Mouse (Mus musculus): ENCODE data around the gene Plekhh3. TPM values are rescaled to one million over a fixed set of nuclear protein-coding genes. Genes with fewer than 3 reads are reported as not detected.

The Plekhh3 gene
- polyA plus RNA-seq, 1 experiment, result 21.8 TPM

DNA sequence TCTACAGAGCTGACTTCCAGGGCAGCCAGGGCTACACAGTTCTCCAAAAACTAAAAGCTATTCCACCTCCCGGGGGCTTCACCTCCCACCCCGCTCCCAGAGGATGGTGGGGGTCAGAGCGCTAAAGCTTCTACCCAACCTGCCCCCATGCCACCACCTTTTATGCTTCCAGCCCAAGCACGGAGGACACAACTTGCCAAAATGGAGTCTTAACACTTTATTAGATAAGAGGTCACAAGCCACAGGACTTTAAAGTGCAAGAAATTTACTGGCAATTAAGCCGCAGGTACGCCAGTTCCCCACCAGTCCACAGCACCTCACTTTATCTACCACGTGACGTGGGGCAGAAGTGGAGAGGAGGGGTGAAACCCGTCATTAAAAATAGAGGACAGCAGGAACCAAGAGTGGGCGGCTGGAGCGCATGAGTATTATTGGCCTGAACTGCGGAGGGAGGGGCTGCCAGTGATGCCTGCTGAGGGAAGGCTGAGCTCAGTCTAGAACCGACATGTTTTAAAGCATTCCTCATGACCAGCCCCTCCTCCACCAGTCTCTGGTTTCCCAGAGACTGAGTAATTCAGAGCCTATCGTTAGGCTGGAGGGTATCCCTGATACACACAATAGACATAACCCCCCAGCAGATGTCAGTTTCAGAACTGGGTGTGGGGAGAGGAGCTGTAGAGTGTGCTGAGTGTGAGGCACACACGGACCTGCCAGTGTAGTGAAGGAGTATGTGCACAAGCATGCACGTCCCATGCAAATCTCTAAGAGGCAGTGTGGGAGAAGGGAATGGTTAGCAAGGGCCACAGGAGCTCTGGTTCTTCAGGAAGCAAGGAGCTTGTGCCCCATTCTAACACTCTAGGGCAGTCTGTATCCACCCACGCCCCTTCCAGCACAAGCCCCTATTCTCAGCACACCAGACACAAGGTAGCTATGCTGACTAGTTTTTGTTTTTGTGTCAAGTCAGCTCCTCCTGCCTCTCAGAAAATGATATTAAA is 20.1 kb upstream of the Plekhh3 start:
- Histone ChIP-seq H3K4me3 (ENCODE audit: insufficient read depth, low read depth, low read length) (no peak overlapping the region), H3K27ac (replicated peaks; ENCODE audit: low read depth, low read length) (no peak overlapping the region), H3K4me1 (ENCODE audit: control insufficient read depth, insufficient read depth, insufficient read length, low read length) (peaks cover 2% of the 10 kb centered on the region)

DNA sequence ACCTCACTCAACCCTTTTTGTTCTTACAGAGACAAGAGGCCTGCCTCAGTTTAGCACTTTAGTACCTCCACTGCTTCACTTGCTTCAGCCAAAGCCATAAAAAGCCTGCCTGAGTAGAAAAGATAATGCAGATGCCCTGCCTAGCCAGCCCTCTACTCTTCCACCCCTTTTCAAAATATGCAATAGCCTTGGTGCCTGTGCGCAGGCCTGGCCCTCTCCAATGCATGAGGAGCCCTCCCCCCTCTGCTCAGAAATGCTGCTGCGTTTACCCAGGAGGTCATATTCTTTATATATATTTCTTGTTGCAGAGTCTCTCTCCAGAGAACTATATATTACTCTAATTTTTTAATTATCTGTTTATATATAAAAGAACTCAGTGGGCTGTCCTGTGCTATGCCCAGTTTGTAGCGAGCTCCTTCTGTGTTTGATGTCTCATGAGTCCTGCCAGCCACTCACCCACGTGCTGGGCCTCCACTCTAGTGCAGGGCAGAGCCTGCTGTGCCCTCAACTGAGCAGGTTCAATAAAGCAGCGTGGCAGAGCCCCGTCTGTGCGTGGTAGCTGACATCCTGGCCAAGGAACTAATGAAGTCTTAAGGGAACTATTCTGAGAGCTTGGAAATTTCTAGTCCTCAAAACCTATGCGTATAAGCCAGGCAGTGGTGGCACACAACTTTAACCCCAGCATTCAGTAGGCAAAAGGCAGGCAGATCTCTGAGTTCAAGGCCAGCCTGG is 19.2 kb upstream of the Plekhh3 start:
- Histone ChIP-seq H3K27ac (replicated peaks; ENCODE audit: low read depth, low read length) (no peak overlapping the region), H3K4me1 (ENCODE audit: control insufficient read depth, insufficient read depth, insufficient read length, low read length) (peaks cover 2% of the 10 kb centered on the region), H3K4me3 (ENCODE audit: insufficient read depth, low read depth, low read length) (no peak overlapping the region)

DNA sequence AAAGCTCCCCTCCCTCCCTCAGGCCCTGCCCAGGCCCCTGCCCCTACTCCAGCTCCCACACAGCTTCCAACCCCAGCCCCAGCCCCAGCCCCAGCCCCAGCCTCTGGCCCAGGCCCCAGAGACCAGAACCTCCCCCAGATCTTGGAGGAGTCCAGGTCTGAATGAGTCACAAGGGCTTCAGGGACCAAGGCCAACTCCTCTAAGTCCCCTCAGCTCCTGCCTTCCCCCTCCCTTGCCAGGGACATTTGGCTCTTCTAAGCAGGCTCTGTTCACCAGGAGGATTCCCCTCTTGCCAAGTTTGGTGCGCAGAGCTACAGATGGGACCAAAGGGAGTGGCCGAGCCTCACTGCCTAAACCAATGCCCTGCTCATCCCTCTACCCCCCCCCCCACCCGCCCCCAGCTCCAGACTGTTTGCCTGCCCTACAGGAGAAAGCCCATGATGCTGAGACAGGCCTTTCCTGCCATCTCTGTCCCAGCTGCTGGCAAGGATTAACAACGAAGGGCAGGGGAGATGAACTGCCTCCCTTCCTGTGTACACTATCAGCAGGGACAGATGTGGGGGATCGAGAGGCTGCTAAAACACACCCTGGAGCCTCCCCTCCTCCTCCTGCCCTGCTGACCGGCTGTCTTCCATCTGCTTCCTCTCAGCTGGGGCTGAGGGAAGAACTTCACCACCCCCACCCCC is 18.5 kb upstream of the Plekhh3 start:
- Histone ChIP-seq H3K4me1 (ENCODE audit: control insufficient read depth, insufficient read depth, insufficient read length, low read length) (peaks cover 2% of the 10 kb centered on the region), H3K4me3 (ENCODE audit: insufficient read depth, low read depth, low read length) (no peak overlapping the region), H3K27ac (replicated peaks; ENCODE audit: low read depth, low read length) (no peak overlapping the region; the same call in 1 of the 2 replicates)

DNA sequence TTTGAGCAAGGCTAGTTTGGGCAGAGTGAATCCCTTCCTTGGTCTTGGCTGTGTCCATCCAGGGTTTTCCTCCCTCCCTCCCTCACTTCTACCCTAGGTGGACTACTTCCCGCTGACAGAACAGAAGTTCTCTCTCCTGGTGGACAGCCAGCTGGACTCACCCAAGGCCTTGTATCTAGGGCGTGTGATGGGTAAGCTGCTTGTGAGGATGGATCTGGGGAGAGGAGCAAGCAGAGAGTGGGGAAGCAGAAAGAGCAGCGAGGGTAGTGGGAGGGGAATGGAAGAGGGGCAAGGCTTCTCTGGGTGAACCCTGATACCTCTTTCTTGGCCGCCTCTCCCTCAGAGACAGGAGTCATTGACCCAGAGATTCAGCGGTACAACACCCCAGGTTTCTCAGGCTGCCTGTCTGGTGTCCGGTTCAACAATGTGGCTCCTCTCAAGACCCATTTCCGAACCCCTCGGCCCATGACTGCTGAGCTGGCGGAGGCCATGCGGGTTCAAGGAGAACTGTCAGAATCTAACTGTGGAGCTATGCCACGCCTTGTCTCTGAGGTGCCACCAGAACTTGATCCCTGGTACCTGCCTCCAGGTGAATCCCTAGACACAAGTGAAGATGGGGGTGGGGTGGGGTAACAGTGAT is 17.1 kb upstream of the Plekhh3 start:
- Histone ChIP-seq H3K4me1 (ENCODE audit: control insufficient read depth, insufficient read depth, insufficient read length, low read length) (no peaks in the 10 kb centered on the region; the same call in 1 of the 2 replicates), H3K27ac (replicated peaks; ENCODE audit: low read depth, low read length) (no peak overlapping the region), H3K4me3 (ENCODE audit: insufficient read depth, low read depth, low read length) (no peak overlapping the region)

DNA sequence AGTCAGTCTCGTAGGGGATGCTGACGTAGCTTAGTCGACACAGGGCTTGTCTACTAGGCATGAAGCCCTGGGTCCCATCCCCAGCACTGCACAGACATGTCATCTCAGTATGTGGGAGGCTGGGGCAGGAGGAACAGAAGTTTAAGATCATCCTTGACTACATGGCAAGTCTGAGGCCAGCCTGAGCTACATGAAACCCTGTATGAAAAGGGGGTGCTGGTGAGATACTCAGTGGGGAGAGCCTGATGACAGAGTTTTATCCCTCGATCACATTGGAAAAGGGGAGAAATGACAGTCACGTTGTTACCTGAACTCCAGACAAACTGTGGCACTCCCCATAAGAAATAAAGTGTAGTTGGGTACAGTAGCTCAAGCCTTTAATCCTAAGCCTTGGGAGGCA is 16.4 kb upstream of the Plekhh3 start:
- Histone ChIP-seq H3K4me3 (ENCODE audit: insufficient read depth, low read depth, low read length) (no peak overlapping the region), H3K4me1 (ENCODE audit: control insufficient read depth, insufficient read depth, insufficient read length, low read length) (no peaks in the 10 kb centered on the region; the same call in 1 of the 2 replicates), H3K27ac (replicated peaks; ENCODE audit: low read depth, low read length) (no peak overlapping the region)

DNA sequence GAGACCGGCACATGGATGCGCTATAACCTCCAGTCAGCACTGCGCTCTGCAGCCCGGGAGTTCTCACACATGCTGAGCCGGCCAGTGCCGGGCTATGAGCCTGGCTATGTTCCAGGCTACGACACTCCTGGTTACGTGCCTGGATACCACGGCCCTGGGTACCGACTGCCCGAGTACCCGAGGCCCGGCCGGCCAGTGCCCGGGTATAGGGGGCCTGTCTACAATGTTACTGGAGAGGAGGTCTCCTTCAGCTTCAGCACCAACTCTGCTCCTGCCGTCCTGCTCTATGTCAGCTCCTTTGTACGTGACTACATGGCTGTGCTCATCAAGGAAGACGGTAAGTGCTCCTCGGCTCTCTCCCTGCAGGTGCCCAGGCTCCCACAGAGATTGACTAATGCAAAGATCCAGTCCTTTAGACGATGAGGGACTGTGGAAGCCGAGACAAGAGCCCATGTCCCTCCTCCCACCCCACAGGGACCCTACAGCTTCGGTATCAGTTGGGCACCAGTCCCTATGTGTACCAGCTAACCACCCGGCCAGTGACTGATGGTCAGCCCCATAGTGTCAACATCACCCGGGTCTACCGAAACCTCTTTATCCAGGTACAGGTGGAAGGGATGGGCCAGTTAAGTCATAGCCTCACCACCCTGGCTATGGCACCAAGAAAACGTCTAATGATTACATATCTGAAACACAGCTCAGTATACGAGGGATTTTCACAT is 15.5 kb upstream of the Plekhh3 start:
- Histone ChIP-seq H3K4me3 (ENCODE audit: insufficient read depth, low read depth, low read length) (no peak overlapping the region), H3K4me1 (ENCODE audit: control insufficient read depth, insufficient read depth, insufficient read length, low read length) (no peaks in the 10 kb centered on the region; the same call in 1 of the 2 replicates), H3K27ac (replicated peaks; ENCODE audit: low read depth, low read length) (no peak overlapping the region)

DNA sequence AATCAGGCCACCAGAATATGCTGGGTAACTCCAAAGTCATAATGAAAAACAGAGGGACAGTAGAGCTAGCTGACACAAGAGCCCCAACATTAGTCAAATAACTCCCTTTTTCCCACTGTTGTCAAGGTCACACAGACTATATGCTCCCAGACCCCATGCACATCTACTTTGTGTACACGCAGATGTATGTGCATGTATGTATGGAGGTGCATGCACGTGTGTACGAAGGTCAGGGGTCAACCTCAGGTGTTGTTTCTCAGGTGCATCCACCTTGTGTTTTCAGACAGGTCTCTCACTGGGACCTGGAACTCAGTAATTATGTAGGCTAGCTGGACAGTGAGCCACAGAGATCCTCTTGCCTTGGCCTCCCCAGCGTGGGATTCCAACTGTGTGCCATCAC is 14.3 kb upstream of the Plekhh3 start:
- Histone ChIP-seq H3K27ac (replicated peaks; ENCODE audit: low read depth, low read length) (no peak overlapping the region), H3K4me3 (ENCODE audit: insufficient read depth, low read depth, low read length) (no peak overlapping the region), H3K4me1 (ENCODE audit: control insufficient read depth, insufficient read depth, insufficient read length, low read length) (no peaks in the 10 kb centered on the region; the same call in 1 of the 2 replicates)

DNA sequence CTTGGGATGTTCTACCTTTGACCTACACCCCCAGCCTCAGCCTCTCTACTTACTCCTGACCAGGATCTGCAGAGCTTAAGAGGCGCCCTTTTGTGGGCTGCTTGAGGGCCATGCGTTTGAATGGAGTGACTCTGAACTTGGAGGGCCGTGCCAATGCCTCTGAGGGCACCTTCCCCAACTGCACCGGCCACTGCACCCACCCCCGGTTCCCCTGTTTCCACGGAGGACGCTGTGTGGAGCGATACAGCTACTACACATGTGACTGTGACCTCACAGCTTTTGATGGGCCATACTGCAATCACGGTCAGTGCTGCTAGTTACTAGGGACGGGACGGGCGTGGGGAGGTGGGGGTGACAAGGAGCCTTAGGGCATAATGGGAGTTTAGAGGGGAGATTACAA is 13.8 kb upstream of the Plekhh3 start:
- Histone ChIP-seq H3K4me1 (ENCODE audit: control insufficient read depth, insufficient read depth, insufficient read length, low read length) (no peaks in the 10 kb centered on the region), H3K27ac (replicated peaks; ENCODE audit: low read depth, low read length) (no peak overlapping the region), H3K4me3 (ENCODE audit: insufficient read depth, low read depth, low read length) (no peak overlapping the region)

DNA sequence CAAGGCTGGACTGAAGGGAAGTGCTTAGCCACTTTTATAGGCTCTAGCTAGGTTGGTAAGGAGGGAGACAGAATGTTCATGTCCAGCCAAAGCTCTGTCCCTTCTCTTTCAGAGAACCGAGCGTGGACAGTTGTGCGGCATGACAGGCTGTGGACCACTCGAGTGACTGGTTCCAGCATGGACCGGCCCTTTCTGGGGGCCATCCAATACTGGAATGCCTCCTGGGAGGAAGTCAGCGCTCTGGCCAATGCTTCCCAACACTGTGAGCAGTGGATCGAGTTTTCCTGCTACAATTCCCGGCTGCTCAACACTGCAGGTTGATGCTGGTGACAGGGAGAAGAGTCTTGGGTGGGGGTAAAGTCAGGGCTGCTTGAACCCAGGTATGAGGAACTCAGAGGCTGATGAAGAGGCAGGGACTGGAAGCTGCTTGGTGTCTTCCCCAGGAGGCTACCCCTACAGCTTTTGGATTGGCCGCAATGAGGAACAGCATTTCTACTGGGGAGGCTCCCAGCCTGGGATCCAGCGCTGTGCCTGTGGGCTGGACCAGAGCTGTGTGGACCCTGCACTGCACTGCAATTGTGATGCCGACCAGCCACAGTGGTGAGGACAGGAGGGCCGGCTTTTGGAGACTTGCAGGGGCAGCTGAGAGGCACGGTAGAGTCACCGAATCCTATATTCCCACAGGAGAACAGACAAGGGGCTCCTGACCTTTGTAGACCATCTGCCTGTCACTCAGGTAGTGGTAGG is 11.8 kb upstream of the Plekhh3 start:
- Histone ChIP-seq H3K4me1 (ENCODE audit: control insufficient read depth, insufficient read depth, insufficient read length, low read length) (no peaks in the 10 kb centered on the region), H3K27ac (replicated peaks; ENCODE audit: low read depth, low read length) (no peak overlapping the region), H3K4me3 (ENCODE audit: insufficient read depth, low read depth, low read length) (no peak overlapping the region)

DNA sequence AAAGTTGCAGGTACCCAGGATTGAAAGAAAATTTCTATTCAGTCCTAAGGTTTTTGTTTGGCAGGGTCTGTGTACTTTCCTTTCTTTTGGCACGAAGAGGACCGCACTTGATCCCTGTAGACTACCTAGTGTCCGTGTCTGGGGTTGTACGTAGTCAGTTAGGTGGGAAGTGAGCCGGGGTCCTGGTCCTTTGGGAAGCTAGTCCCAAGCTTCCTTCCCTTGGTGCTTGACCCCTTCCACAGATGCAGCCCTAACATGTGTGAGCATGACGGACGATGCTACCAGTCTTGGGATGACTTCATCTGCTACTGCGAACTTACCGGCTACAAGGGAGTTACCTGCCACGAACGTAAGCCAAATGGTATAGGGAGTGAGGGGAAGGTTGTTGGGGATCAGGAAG is 10.8 kb upstream of the Plekhh3 start:
- Histone ChIP-seq H3K27ac (replicated peaks; ENCODE audit: low read depth, low read length) (no peak overlapping the region), H3K4me1 (ENCODE audit: control insufficient read depth, insufficient read depth, insufficient read length, low read length) (no peaks in the 10 kb centered on the region), H3K4me3 (ENCODE audit: insufficient read depth, low read depth, low read length) (no peak overlapping the region)

DNA sequence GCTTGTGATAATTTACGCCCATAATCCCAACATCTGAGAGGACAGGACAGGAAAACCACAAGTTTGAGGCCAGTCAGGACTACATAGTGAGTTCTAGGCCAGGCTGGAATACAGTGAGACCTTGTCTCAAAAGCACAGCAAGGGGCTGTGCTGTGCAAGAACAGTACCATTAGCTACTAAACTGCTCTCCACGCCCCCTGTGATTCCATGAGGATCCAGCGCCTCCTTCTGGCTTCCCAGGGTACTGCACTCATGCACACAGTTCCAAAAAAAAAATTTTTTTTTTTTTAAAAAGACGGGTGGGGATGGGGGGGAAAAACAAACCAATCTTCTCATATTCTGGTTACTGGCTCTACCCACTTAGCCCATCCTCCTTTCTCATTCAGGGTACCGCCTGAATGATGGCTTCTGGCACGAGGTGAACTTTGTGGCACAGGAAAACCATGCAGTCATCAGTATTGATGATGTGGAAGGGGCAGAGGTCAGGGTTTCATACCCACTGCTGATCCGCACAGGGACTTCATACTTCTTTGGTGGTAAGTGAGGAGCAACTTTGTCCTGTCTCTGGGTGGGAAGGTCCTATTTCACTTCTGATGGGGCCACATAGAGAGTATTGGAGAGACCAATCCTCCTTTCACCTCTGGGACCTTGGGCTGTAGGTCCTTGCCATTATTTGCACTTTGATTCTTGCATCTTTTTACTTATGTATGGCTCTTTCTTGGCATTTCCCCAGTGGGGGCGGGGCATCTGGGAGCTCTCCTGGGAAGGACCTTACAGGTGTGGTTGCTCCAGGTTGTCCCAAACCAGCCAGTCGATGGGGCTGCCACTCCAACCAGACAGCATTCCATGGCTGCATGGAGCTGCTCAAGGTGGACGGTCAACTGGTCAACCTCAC is 9.9 kb upstream of the Plekhh3 start:
- Histone ChIP-seq H3K4me3 (ENCODE audit: insufficient read depth, low read depth, low read length) (no peak overlapping the region), H3K4me1 (ENCODE audit: control insufficient read depth, insufficient read depth, insufficient read length, low read length) (no peaks in the 10 kb centered on the region), H3K27ac (replicated peaks; ENCODE audit: low read depth, low read length) (no peak overlapping the region)

DNA sequence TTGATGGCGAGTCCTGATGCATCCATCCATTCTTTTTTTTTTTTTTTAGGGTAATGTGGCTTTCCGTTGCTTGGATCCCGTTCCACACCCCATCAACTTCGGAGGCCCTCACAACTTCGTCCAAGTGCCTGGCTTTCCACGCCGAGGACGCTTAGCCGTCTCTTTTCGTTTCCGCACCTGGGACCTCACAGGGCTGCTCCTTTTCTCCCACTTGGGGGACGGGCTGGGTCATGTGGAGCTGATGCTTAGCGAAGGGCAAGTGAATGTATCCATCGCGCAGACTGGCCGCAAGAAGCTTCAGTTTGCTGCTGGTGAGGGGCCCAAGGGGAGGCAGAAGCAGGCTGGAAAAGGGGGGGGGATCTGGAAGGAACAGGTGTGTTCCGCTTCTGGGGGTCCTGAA is 9.1 kb upstream of the Plekhh3 start:
- Histone ChIP-seq H3K4me1 (ENCODE audit: control insufficient read depth, insufficient read depth, insufficient read length, low read length) (no peaks in the 10 kb centered on the region), H3K4me3 (ENCODE audit: insufficient read depth, low read depth, low read length) (no peak overlapping the region), H3K27ac (replicated peaks; ENCODE audit: low read depth, low read length) (no peak overlapping the region)

DNA sequence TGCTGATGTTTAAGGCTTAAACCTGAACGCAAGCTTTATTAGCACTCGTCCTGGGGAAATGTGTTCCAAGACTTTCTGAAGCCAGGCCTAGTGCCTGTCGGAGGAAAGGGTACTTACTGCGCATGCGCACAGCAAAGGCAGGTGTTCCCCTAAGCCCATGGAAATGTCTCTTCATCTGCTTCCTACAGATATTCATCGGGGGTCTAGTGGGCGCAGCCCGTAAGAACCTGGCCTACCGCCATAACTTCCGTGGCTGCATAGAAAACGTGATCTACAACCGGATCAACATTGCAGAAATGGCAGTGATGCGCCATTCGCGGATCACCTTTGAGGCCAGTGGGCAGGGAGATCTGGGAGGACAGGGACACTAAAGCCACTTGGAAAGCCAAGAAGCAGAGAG is 8.2 kb upstream of the Plekhh3 start:
- Histone ChIP-seq H3K4me1 (ENCODE audit: control insufficient read depth, insufficient read depth, insufficient read length, low read length) (peaks cover 3% of the 10 kb centered on the region; the same call in 1 of the 2 replicates), H3K4me3 (ENCODE audit: insufficient read depth, low read depth, low read length) (no peak overlapping the region), H3K27ac (replicated peaks; ENCODE audit: low read depth, low read length) (no peak overlapping the region)

All from brown adipose tissue, adult 24 weeks (tissue).